Mouse (Mus musculus): ENCODE measurements around the gene Cyp1a2. TPM values are rescaled to one million over a fixed set of nuclear protein-coding genes. Genes with fewer than 3 reads are reported as not detected.

Gene Cyp1a2
- not detected in 2 replicates for polyA plus RNA-seq (2015; fragmentation: Nextera tagmentation; extraction: Ambion mirVana)

GRCm38 (mm10) chr9:57683520-57683919 lies at the start of gene Cyp1a2:
Gene Cyp1a2, minus strand, starts transcription at chr9:57683703.

GRCm38 (mm10) chr9:57708068-57708719 lies 24.7 kb upstream of the Cyp1a2 start, which contains the start of gene Edc3:
Gene Edc3, plus strand, starts transcription at chr9:57708540.

DNA sequence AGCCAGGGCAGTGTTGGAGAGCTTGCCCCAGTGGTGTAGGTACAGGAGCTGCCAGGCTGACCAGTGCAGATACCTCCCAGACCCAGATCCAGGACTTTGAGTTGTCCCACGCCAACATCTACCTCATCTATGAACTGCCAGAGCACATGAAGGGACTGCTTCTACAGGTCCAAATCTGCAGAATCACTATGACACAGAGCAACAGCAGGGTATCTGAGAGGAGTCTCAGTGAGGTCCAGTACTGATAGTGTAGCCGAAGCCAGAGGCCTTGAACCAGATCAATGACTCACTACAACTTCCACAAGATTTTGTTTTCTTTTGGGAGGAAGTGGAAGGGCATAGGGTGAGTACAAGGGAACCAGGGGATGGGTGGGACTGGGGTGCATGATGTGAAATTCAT lies 4.2 kb upstream of the Cyp1a2 start, which contains the start of gene Cyp1a1:
TSS of gene Cyp1a1 (plus strand) at position 178 of the 400 bp plus-strand sequence.

GRCm38 (mm10) chr9:57653283-57653682 lies 30.2 kb downstream of the Cyp1a2 start, which contains the start of gene Csk:
Gene Csk, minus strand, starts transcription at chr9:57653631.

Other genes with a start within 250 kb of the Cyp1a2 start
- gene Ppcdc, start 243.6 kb downstream of the Cyp1a2 start, polyA plus RNA-seq (2015; fragmentation: Nextera tagmentation; extraction: Ambion mirVana): 15.5 and 18.3 TPM in 2 replicates
- 100 and 108 TPM in 2 replicates for gene Scamp5, start 215.6 kb downstream of the Cyp1a2 start, polyA plus RNA-seq (2015; fragmentation: Nextera tagmentation; extraction: Ambion mirVana)
- 22.8 and 26.6 TPM in 2 replicates for gene Rpp25, start 179.7 kb downstream of the Cyp1a2 start, polyA plus RNA-seq (2015; fragmentation: Nextera tagmentation; extraction: Ambion mirVana)
- 1,289 and 1,490 TPM in 2 replicates for gene Cox5a, start 162.4 kb downstream of the Cyp1a2 start, polyA plus RNA-seq (2015; fragmentation: Nextera tagmentation; extraction: Ambion mirVana)
- gene Fam219b, start 146.2 kb downstream of the Cyp1a2 start, polyA plus RNA-seq (2015; fragmentation: Nextera tagmentation; extraction: Ambion mirVana): 24.1 and 24.6 TPM in 2 replicates
- gene Mpi, start 130.9 kb downstream of the Cyp1a2 start, polyA plus RNA-seq (2015; fragmentation: Nextera tagmentation; extraction: Ambion mirVana): 71.2 and 77.8 TPM in 2 replicates
- gene Scamp2, start 122.8 kb downstream of the Cyp1a2 start, polyA plus RNA-seq (2015; fragmentation: Nextera tagmentation; extraction: Ambion mirVana): 47.7 and 49.0 TPM in 2 replicates
- 20.2 and 24.8 TPM in 2 replicates for gene Ulk3, start 94.3 kb downstream of the Cyp1a2 start, polyA plus RNA-seq (2015; fragmentation: Nextera tagmentation; extraction: Ambion mirVana)
- 0.59 and 0.94 TPM in 2 replicates for gene Cplx3, start 77.4 kb downstream of the Cyp1a2 start, polyA plus RNA-seq (2015; fragmentation: Nextera tagmentation; extraction: Ambion mirVana)
- gene Lman1l, start 62.9 kb downstream of the Cyp1a2 start, polyA plus RNA-seq (2015; fragmentation: Nextera tagmentation; extraction: Ambion mirVana): not detected in 2 replicates
- 43.9 and 50.5 TPM in 2 replicates for gene Csk, start 30.1 kb downstream of the Cyp1a2 start, polyA plus RNA-seq (2015; fragmentation: Nextera tagmentation; extraction: Ambion mirVana)
- 0.14 and 0.21 TPM in 2 replicates for gene Cyp1a1, start 4.2 kb upstream of the Cyp1a2 start, polyA plus RNA-seq (2015; fragmentation: Nextera tagmentation; extraction: Ambion mirVana)
- 20.3 and 23.6 TPM in 2 replicates for gene Edc3, start 24.8 kb upstream of the Cyp1a2 start, polyA plus RNA-seq (2015; fragmentation: Nextera tagmentation; extraction: Ambion mirVana)
- gene Clk3, start 82.2 kb upstream of the Cyp1a2 start, polyA plus RNA-seq (2015; fragmentation: Nextera tagmentation; extraction: Ambion mirVana): 47.6 and 52.7 TPM in 2 replicates
- 4.0 and 4.1 TPM in 2 replicates for gene Arid3b, start 153.1 kb upstream of the Cyp1a2 start, polyA plus RNA-seq (2015; fragmentation: Nextera tagmentation; extraction: Ambion mirVana)
- 157 and 158 TPM in 2 replicates for gene Ubl7, start 227.3 kb upstream of the Cyp1a2 start, polyA plus RNA-seq (2015; fragmentation: Nextera tagmentation; extraction: Ambion mirVana)

Measured in neural tube, postnatal 0 days (tissue).